Mouse (Mus musculus) bone marrow, adult 2 months (tissue): ENCODE results near the gene Rars. TPM values are rescaled to one million over a fixed set of nuclear protein-coding genes. Genes with fewer than 3 reads are reported as not detected.

Source experiments
- H3K27ac ChIP-seq: fragments of 200-500 bp; 2 replicates; pipeline ENCODE4 v1.5.1; 2012; ENCODE audit warnings: low read depth, mild to moderate bottlenecking, control low read depth, inconsistent platforms, low read length; ENCODE audit not compliant: control insufficient read depth, poor library complexity, insufficient read depth
- H3K4me1 ChIP-seq: fragments of 200-500 bp; 2 replicates; pipeline ENCODE4 v1.6.1; 2011; ENCODE audit warnings: low read length; ENCODE audit not compliant: control insufficient read depth, insufficient read depth
- H3K4me3 ChIP-seq: fragments of 200-500 bp; replicated peaks from 2 replicates; pipeline ENCODE3; 2011; ENCODE audit warnings: mild to moderate bottlenecking, low read depth, low read length, control low read depth; ENCODE audit not compliant: control insufficient read depth
- CTCF ChIP-seq: fragments of 200-500 bp; IDR thresholded peaks from 2 replicates; pipeline ENCODE4 v1.5.1; 2011; ENCODE audit warnings: low read length, control low read depth; ENCODE audit not compliant: control insufficient read depth, insufficient read depth
- POLR2A ChIP-seq: fragments of 200-500 bp; IDR thresholded peaks from 2 replicates; pipeline ENCODE4 v1.6.1; 2011; ENCODE audit warnings: low read depth, mild to moderate bottlenecking, control low read depth, low read length, borderline replicate concordance; ENCODE audit not compliant: control insufficient read depth
- WGBS: fragments of 180-500 bp; shearing (Covaris S2); methylation state at CpG from one replicate; pipeline ENCODE4 v1.1.7; 2018; 5-methylcytosine and 5-hydroxymethylcytosine counted together
- polyA plus RNA-seq: library from polyadenylated mRNA; stranded (reverse); fragments of >200 nt; gene quantifications from 2 replicates; pipeline ENCODE4 v1.2.4, GENCODE M21; 2011; ENCODE audit warnings: low replicate concordance; ENCODE audit not compliant: missing spikeins, insufficient read depth, insufficient read length

The Rars gene
- polyA plus RNA-seq, 1 experiment = 44.1 TPM

DNA sequence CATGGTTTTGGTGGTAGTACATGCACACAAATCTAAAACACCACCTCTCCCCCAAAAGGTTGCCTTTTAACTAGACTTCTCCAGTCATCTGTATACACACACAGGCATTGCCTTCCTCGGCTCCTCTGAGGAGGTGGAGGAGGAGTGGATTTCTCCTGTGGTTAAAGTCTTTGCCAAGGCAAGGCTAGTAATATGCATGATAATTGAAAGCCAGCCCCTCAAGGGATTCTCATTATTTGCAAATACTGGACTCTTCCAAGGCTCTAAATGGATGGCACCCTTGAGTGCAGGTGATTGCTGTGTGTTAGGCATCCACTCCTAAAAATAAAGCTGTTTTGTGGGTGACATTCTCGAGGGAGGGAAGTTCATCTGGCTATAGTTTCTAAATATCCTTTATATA is 45.9 kb downstream of the Rars start:
- no peak for TF ChIP-seq POLR2A
- TF ChIP-seq CTCF = no peak
- H3K4me1 ChIP-seq = no peaks in the 10 kb centered on the region; the same call in 1 of the 2 replicates
- H3K27ac ChIP-seq = no peak overlapping the region
- no peak overlapping the region for H3K4me3 ChIP-seq
- WGBS = 77% methylated on average over 2 of the region's 2 CpGs

DNA sequence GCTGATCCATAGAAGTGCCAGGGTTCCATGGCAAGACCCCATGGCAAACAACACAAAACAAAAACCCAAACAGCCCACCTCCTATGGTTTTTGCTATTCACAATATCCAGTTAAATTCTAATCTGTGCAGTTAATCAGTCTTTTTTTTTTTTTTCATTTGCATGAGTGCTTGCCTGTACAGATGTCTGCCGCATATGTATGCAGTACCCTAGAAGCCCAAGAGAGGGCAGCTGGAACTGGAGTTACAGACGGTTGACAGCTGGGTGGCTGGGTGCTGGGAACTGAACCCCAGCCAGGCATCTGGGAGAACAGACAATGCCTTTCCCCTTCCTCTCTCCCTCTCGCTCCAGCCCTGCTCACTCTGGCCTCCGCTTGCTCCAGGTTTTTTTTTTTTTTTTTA is 49.8 kb downstream of the Rars start:
- no peaks in the 10 kb centered on the region; the same call in 1 of the 2 replicates for H3K4me1 ChIP-seq
- TF ChIP-seq POLR2A (no peak), CTCF (no peak)
- H3K27ac ChIP-seq = no peak overlapping the region
- WGBS = 91% methylated on average over 4 of the region's 4 CpGs
- H3K4me3 ChIP-seq = no peak overlapping the region

DNA sequence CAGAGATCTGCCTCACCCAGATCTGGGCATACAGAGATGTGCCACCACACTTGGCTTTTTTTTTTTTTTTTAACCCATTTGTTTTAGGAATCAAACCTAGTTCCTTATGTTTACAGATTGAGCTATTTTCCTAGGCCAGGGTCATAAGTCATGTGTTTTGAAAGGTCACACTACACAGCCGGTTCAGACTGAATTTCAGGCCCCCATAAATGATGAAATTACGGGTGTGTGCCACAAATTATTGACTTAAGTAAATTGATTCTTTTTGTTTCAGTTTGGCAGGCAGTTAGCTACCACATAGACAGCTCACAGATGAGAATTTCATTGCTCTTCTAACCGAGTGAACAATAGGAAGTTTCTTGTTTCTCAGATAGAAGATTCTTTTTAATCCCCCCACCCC is 50.3 kb downstream of the Rars start:
- TF ChIP-seq CTCF (no peak), POLR2A (no peak)
- Histone ChIP-seq H3K4me3 (no peak overlapping the region), H3K4me1 (no peaks in the 10 kb centered on the region; the same call in 1 of the 2 replicates), H3K27ac (no peak overlapping the region)
- 90% methylated on average over 3 of the region's 3 CpGs for WGBS

DNA sequence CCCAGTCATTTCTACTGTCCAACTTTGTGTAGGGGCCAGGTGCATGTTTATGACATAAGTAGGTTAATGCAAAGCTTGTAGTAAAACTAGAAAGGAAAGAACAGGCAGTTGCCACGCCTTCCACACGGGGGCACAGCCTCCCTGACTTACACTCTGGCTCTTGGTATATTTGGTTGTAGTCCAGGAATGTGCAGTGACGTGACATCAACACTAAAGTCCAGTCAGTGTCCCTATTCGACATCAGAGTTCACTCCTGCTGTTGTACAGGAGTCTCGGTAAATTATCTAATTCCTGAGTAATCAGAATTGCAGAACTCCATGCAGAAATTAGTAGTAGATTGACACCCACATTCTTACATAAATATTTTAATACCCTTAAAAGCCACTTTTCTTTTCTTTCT is 51.3 kb downstream of the Rars start:
- H3K4me3 ChIP-seq = no peak overlapping the region
- TF ChIP-seq CTCF (no peak), POLR2A (no peak)
- H3K27ac ChIP-seq = no peak overlapping the region
- H3K4me1 ChIP-seq = no peaks in the 10 kb centered on the region; the same call in 1 of the 2 replicates
- WGBS = 91% methylated on average over 5 of the region's 5 CpGs

DNA sequence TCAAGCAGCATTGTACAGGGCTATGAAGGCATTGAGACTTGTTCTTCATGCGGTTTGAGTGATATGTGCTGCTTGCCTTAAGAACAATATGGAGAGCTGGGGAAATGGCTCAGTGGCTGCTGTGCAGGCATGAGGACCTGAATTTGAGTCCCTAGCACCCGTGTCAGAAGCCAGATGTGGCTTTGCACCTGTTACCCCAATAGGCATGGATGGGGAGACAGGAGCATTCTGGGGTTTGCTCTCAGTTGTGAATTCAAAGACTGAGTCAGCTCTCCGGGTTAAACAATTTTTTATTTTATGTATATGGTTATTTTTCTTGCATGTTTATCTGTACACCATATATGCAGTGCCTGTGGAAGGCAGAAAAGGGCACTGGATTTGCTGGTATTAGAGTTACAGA is 51.9 kb downstream of the Rars start:
- WGBS = 89% methylated on average over 3 of the region's 3 CpGs

DNA sequence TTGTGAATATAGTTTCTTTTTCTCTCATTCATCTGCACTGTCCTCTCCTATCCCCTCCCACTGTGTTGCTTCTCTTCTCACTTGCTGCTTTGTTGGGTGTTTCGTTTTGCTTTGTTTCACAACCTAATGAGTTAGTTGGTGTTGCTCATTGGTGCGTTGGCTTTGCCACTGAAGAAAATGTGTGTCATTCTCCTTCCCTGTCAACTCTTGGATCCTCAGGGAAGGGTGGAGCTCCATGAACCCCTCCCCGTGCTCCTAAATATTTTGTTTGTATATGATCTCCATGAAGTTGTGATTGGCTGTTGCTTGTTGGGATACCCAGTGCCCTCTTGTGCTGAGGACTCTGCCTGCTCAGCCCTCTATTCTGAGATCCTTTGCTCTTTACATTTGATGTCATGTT is 54.0 kb downstream of the Rars start:
- no peak for TF ChIP-seq CTCF
- TF ChIP-seq POLR2A = no peak
- Histone ChIP-seq H3K4me3 (no peak overlapping the region), H3K27ac (no peak overlapping the region), H3K4me1 (no peaks in the 10 kb centered on the region; the same call in 1 of the 2 replicates)
- WGBS = 74% methylated on average over 3 of the region's 3 CpGs

More for the DNA sequence above, 51.9 kb downstream of the Rars start:
- no peak overlapping the region for H3K4me3 ChIP-seq
- no peak for TF ChIP-seq POLR2A
- TF ChIP-seq CTCF = no peak
- H3K4me1 ChIP-seq = no peaks in the 10 kb centered on the region; the same call in 1 of the 2 replicates
- H3K27ac ChIP-seq = no peak overlapping the region

DNA sequence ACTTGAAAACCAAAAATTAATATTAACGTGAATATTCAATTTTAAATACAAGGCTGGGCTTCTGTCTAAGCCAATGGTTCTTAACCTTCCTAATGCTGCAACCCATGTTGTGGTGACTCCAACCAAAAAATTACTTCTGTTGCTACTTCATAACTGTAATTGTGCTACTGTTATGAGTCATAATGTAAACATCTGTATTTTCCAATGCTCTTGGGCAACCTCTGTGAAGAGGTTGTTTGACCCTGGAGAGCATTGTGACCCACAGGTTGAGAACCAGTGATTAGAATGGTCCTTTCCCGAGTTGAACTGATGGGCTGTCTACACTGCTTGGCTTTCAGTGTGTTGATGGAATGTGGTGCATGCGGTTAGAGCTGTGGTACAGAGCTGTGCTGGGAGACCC is 57.9 kb downstream of the Rars start:
- Histone ChIP-seq H3K4me1 (no peaks in the 10 kb centered on the region; the same call in 1 of the 2 replicates), H3K4me3 (no peak overlapping the region), H3K27ac (no peak overlapping the region)
- no peak for TF ChIP-seq CTCF
- TF ChIP-seq POLR2A = no peak
- WGBS = 82% methylated on average over 3 of the region's 3 CpGs

DNA sequence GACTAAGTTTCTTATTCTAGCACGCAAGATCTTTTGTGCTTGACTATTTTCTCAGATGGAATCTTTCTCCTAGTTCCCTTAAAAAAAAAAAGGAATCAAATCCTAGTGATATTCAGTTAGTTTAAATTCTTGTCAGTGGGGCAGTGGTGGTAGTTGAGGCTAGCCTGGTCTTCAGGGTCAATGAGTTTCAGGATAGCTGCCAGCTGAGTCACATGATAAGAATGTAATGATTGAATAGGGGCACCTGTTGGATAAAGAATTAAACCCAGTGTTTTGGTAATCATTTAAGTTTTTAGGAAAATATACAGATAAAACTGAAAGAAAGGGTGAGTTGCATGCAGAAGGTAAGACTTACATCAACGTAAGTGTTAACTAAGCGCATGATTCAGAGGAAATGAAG is 58.7 kb downstream of the Rars start:
- Histone ChIP-seq H3K4me1 (peaks cover under 1% of the 10 kb centered on the region), H3K4me3 (no peak overlapping the region), H3K27ac (no peak overlapping the region)
- TF ChIP-seq POLR2A = no peak
- 95% methylated on average over 3 of the region's 3 CpGs for WGBS
